Mouse (Mus musculus) lung, adult 2 months (tissue): ENCODE measurements around the gene Nexn.

Experiments used
- CTCF ChIP-seq: fragments of 200-500 bp; IDR thresholded peaks from 2 replicates; pipeline ENCODE4 v1.5.1; 2011; ENCODE audit warnings: mild to moderate bottlenecking, low read length, control low read depth; ENCODE audit not compliant: insufficient read depth
- POLR2A ChIP-seq: fragments of 200-500 bp; IDR thresholded peaks from 2 replicates; pipeline ENCODE4 v1.6.1; 2011; ENCODE audit warnings: low read depth, mild to moderate bottlenecking, control low read depth, low read length, borderline replicate concordance; ENCODE audit errors: extremely low read depth

DNA sequence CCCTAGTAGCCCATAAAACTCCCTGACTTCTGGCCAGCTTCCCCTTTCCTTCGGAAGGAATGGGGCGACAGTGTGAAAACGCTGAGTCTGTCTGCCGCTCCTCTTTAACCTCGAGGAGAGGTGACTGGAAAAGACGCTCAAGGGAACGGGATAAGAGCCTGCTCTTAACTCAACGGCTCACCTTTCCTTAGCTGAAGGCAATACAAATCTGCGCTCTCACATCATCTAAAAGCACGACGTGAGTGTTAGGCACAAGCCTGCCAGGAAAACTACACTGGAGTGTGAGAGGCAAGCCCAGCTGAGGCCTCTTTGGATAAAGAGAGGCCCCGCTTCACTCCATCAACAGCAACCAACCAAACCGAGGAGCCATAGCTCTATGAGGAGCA lies at the start of gene Nexn:
- TF ChIP-seq CTCF, result no peak
- no peak for TF ChIP-seq POLR2A
